Mouse (Mus musculus): ENCODE results near the gene Plk2.

The Plk2 gene

DNA sequence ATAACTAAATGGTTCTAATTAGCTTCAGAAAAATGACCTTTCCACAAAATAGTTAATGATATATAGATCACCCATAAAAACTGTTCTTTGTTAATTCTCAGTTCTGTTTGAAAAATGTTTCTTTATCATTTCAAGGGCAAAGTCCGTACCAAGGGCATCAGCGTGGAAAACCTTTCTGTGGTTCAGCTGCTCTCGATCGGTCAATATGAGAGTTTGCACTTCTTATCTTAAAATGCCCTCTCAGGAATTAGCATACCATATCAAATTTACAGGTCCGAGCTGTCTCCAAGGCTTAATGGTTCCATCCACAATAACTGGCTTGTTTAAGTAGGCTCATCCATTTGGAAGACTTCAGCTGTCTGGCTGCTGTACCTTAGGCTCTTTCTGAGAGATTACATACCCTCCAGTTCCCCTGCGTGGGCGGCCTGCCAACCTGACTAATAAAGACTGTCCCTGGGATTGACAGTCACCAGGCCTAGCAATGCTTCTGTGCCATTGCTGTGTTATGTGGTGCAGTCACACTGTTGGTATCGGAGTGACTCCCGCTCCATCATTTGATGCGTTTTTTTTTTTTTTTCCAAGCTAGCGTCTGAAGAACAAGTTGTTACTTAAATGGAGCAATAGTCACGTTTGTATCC is 17.8 kb downstream of the Plk2 start:
- DNase-seq, result no peak

DNA sequence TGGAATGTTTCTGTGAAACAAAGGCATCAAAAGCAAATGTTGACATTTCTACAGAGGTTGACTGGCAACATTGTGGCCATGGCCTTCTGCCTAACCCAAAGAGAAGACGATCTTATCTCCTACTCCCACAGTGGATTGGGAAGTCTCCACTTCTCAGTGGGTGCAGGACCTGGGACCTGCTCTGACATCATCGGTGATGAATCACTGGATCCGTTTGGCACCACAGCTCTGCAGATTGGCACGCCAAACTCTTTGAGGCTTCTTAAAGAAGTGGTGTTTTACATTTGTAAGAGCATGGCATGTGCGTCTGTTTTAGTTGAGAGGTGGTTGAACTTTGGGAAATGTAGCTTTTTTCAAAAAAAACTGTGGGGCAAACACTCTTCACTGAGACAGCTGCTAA is 23.8 kb downstream of the Plk2 start:
- DNase-seq, result no peak

DNA sequence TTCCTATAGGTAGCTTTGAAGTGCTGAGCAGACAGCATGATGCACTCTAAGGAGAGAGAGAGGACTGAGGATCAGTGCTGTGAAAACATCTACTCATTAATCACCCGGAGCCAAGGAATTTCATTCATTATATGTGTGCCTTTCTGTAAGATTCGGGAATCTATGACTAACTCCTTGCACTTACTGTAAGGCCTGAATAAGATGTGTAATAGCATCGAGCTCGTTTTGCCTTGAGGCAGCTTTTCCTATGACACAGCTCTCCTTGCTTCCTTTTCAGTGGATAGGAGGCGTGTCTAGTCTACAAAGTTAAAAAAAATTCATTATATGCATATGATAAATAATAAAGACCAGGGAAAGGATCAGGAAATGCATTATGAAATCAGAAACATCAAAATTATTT is 24.8 kb downstream of the Plk2 start:
- DNase-seq, result no peak

DNA sequence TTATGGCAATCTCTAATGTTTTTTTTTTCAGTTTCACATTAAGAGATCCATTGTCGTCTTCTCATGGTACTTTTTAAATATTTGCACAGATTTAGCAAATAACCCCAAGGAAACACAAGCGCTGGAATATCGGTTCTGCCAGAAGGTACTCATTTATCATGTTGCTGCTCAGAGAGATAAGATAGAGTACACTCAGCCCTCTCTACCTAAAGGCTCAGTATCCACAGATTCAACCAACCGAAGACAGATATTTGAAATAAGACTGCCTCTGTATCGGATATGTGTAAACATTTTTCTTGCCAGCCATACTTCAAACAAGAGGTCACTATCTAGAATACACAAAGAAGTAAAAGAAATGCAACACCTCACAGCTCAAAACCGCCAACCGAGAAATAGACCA is 27.6 kb downstream of the Plk2 start:
- no peak for DNase-seq

DNA sequence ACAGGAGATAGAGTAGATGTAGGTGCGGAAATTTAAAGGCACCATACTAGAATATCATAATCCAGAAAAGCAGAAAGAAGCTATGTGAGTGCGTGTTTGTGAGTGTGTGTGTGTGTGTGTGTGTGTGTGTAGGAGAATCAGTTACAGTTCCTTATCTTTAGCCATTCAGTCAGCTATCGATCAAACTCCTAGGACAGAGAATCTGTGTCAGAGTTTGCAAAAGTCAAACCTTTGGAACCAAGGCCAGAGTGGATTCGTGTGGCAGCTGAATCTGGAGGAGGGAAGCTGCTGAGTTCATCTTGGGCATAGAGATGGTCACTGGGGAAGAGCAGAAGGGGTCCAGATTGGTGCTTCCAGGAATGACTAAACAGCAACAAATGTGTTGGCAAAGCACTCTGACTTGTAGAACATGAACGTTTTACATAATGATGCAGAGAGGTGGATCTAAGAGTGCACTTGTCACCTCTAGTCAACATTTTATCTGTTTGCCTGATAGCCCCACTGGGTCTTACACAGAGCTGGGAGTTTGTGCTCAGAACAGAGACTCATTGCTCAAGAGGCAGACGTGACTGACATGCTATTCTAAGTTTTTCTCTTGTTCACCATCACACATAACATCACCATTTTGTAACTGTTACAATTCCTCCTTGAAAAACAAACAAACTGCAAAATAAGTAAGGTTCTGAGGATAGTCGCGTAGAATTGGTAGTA is 30.8 kb downstream of the Plk2 start:
- no peak for DNase-seq

- no peak for DNase-seq
Measured at GRCm38 (mm10) chr13:110431388-110431787, 36.5 kb downstream of the Plk2 start.

DNA sequence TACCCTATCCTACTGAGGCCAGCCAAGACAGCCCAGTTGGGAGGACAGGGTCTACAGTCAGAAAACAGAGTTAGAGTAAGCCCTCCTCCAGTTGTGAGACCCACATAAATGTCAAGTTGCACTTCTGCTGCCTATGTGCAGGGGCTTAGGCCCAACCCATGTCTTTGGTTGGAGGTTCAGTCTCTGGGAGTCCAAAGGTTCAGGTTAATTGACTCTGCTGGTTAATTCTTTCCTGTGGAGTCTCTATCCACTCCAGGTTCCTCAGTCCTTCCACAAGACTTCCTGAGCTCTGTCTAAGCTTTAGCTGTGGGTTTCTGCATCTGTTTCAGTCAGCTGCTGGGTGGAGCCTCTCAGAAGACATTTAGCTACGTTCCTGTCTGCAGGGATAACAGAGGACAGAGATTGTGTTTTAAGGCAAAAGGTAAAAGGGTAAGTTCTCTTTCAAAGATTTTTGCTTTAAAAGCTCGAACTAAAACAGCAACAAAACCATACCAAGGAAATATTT is 37.3 kb downstream of the Plk2 start:
- DNase-seq, result no peak

DNA sequence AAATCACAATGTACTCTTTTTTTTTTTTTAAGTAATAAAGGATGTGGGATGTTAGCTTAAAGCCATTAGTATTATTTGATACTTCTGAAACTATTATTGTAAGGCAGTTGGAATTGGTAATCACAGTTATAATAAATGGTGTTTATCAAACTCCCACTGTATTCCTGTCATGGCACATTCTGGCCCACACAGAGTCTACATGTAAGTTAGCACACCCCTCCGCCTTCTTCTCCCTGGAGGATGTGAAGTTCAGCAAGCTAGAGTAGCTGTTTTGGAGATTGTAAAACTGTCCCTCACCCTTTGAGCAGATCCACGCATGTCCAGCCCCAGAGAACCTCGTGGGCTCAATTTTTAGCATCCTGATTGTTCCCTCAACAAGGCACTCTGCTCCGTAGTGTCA is 37.8 kb downstream of the Plk2 start:
- DNase-seq, result no peak

GRCm38 (mm10) chr13:110436692-110437091 is 41.8 kb downstream of the Plk2 start:
- DNase-seq, result no peak

DNA sequence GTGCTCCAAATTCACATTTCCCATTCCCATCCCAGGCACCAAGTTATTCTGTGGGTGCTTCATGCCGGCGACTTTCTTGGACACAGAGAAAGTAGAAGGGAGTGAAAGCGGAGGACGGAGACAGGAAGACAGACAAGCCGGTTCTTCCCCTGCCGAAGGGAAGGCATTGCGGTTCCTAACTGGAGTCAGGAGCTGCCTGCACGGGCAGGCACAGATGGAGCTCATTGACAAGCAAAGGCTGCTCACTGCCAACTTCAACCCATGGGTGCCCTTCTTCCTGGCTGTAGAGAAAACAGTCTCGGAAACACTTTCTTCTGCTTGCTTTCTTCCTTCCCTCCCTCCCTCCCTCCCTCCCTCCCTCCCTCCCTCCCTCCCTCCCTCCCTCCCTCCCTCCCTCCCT is 43.8 kb downstream of the Plk2 start:
- DNase-seq, result peak; percentile 12

GRCm38 (mm10) chr13:110444335-110444734 is 49.5 kb downstream of the Plk2 start:
- DNase-seq, result no peak

DNA sequence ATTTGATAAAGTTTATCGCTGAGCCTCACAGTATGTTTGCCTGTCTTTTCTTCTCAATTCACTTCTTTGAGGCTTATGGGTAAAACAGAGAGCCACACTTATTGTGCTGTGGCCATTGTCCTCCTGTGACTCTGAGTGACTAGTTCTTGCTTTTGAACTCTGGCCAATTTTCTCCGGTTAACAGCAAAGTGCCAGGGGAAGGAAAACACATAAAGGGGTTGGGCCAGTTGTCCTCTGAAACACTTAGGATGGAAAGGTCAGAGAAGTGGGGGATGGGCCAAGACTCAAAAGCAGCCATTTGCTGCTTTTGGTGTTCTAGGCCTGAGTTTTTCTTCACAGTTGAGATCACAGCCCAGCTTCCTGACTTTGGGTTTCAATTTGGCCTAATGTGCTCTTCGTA is 50.0 kb downstream of the Plk2 start:
- no peak for DNase-seq

GRCm38 (mm10) chr13:110446434-110446833 is 51.6 kb downstream of the Plk2 start:
- DNase-seq, result no peak

DNA sequence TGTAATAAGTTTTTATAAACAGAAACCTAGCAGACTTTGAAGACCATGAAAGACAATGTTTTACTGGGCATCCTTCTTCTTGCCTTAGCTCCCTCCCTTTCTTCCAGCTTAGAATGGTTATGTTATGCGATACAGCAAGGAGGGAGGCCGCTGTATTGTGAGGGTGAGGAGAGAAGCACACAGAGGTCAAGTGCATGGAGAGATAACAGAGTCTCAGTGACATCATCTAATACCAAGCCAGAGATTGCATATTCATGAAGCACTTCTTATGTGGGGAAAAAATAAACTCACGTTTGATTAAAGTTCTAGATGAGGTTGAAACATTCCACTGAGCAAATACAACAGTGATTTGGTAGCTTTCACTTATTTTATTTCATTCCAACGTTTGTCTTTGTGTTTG is 55.2 kb downstream of the Plk2 start:
- no peak for DNase-seq

All from layer of hippocampus, adult 9-11 months (tissue).